Mouse (Mus musculus) right cerebral cortex, postnatal 14 days (tissue): ENCODE measurements at regions not wholly inside any gene's neighbourhood (a gene's known extent, or its start where the extent isn't known, plus 50 kb on each side); places are given as distances from the start of the nearest gene placed in this dataset.

Experiments
- DNase-seq: peaks from one replicate; pipeline ENCODE4 v3.0.0; 2022

DNA sequence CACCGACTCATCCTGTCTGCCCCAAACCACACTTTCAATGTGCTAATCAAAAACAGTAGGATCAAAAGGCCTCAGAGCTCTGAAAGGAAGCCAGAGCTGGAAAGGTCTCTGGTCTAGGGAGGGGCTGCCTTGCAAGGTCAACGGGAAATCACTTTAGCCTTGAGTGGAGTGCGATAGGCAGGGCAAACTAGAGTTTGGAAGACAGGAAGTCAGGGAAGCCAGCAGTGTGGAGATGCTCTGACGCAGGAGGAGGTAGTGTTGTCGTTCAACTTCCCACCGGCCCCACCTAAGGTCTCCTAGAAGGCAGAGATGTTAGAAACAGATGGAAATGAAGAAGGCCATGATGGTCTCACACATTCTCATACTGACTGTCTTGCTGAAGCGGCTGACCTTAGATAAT lies 52.0 kb upstream of the Trp53i11 start:
- no peak for DNase-seq

- no peak for DNase-seq
Observed at GRCm38 (mm10) chr2:93133301-93133971, 53.9 kb upstream of the Trp53i11 start.

DNA sequence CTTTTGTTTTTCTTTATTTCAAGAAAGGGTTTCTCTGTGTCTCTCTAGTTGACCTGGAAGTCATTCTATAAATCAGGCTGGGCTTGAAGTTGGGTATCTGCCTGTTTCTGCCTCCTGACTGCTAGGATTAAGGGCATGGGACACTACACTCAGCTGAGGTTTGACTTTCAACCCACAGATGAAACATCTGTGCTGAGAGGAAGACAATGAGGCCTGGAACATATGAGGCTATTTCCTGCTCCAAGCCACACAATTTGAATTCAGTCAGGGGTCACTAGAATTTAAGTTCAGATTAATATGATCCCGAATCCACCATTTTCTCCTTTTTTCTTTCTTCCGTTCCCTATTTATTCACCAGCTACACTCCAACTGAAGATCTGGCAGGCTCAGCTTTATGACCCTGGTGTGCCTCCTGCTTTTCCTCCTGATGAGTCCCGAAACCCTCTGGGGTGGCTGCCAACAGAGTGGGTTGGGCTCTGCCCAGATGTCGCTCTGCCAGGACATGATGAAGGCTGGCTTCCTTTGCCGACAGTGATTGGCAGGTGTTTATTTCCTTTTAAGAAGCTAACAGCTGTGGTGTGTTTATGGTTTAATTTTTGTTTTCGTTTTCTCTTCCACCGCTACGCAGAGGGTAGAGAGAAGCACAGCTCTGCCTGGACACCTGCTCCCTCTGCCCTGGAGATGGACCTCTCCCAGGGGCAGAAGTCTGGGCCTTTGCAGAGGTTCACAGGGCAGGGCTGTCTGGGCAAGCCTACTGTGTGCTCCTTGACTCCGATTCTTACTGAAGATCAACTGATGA lies 55.3 kb upstream of the Trp53i11 start:
- no peak for DNase-seq

- DNase-seq: no peak
Observed at GRCm38 (mm10) chr2:93131236-93131635, 56.1 kb upstream of the Trp53i11 start.

- no peak for DNase-seq
Observed at GRCm38 (mm10) chr2:93129176-93129575, 58.2 kb upstream of the Trp53i11 start.

DNA sequence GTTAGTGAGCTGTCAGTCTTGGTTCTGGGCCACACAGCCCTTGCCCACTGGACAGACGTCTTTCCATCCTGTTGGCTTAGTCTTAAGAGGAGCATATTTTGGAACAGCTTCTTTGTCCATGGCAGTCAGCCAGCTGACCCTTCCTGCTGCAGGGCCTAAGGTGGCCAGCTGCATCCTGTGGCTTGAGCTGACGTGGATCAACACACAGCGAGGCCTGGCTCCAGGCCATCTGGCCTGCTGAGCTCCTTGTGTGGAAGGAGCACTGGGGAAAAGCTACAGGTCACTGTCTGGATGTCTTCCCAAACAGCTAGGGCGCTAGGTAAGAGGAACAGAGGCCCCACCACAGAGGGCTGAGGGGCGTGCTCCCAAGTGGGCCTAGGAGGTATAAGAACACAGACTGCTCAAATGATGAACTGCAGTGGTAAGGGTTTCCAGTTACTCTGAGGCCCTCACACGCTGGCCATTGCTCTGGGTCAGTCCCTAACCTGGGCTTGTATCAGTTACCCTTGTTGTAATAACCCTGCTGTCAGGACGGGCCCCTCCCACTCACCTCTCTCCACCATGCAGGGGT lies 60.7 kb upstream of the Trp53i11 start:
- peak; percentile 63 for DNase-seq

DNA sequence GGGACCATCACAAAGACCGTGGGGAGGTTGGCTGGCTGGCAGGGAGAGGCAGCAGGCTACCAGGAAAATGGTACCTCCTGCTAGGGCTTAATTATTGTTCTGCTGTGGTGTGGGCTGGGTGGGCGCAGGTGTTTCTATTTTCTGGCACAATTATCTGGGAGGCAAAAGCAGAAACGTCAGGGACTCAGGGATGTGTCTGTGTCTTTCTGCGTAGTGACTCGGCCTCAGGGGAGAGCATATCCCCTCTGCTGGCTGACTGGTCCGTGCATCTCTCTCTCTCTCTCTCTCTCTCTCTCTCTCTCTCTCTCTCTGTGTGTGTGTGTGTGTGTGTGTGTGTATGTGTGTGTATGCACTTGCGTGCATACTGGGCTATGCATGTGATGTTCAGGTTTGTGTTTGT lies 61.2 kb upstream of the Trp53i11 start:
- no peak for DNase-seq

- DNase-seq: no peak
Observed at GRCm38 (mm10) chr2:93124866-93125467, 62.4 kb upstream of the Trp53i11 start.

DNA sequence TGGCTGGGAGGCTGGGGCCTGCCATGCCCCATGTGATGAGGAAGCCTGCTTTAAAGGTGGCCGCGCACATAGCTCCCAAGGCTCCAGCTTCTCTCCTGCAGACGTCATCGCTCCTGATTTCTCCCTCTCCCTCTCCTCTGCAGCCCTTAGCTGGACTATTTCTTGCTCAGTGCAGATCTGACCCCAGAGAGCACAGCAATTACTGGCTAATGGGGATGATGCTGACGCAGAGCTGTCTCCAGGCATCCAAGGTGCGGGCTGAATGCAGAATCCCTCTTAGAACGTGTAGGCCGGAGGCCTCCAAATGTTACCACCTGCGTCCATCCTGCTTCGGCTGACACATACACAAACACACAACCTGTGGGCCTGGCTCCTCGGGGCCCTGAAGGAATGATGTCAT lies 63.5 kb upstream of the Trp53i11 start:
- DNase-seq: no peak

DNA sequence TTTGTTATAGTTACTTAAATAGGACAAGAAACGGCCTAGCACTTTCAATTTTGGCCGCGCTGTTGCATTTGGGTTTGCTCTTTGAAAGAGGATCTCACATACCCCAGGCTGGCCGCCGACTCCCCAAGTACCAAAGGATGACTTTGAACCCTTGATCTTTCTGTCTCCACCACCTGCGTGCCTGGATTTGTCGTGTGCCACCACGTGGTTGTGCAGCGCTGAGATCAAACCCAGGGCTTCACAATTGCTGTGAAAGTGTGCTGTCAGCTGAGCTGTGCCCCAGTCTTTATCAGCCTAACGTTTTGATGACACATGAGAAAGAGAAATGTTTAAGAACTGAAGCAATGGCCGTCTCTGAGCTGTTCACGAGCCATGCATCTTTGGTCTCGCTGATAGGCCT lies 67.0 kb upstream of the Trp53i11 start:
- no peak for DNase-seq

DNA sequence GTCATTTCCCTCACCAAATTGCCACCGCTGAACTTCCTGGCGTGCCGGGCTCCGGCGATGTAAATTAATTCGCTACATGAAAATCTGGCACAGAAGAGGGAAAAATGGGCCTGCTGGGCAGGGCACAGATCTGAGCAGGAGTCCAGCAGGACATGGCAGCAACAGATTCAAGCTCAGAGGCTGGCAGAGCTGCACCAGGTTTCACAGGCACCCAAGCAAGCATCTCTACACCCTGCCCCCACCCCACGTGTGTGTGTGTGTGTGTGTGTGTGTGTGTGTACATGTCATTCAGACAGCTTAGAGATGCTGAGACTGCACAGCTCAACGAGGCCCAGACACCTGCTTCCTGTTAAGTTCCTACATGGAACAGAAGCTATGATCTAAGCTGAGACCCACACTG lies 68.3 kb upstream of the Trp53i11 start:
- no peak for DNase-seq

GRCm38 (mm10) chr2:93115303-93115702 lies 69.3 kb upstream of the Prdm11 start:
- DNase-seq: no peak

GRCm38 (mm10) chr2:93113929-93114328 lies 68.0 kb upstream of the Prdm11 start:
- DNase-seq: no peak

DNA sequence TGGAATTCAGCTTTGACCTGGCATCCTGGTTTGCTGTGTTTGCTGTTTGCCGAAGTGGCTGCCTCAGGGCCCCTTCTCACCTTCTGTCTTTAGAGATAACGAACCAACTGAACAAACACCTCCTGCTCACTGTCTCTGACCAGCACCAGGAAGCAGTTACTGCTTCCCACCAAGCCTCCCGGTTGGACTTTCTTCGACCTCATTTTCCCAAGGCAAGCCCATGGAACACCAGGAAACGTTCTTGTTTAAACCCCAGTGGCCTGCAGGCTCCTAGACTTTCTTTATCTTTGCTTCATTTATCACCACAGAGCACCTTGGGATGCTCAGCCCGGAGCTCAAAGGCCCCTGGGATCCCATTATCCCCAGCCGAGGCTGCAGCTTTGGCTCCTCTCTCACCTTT lies 66.4 kb upstream of the Prdm11 start:
- no peak for DNase-seq

DNA sequence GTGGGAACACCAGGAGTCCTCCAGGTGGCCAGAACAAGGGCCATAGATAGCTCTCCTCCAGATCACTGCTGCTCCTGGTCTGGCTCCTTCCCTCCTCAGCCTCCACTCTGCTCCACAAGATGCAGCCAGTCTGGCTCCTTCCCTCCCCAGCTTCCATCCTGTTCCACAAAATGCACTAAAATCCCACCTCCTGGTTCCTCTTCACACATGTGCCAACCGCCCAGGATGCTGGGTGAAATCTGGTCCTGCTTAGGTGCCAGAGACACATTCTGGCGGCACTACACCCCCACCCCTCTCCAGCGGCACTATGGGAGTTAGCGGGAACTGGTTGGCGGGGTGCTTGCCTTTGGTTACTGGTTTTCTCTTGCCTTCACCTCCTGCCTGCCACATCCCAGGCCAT lies 64.9 kb upstream of the Prdm11 start:
- peak; percentile 28 for DNase-seq

GRCm38 (mm10) chr2:93106581-93106980 lies 60.6 kb upstream of the Prdm11 start:
- DNase-seq: no peak

DNA sequence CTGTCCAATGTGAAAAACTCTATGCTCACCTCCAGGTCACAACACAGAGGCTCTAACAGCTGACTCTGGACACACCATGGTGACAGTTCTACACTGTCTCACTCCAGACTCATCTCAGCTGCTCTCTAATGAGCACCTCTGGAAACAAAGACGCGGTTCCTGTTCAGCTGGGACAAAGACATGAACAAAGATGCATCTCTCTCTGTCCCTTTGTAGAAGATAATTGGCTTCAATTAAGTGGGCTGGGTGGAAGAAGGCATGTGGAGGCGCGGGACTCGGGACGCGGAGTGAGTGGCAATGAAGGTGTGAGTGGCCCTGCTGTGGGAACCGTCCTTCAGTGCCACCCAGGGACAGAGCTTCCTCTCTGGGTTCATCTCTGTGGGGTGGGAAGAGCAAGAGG lies 56.0 kb upstream of the Prdm11 start:
- no peak for DNase-seq

DNA sequence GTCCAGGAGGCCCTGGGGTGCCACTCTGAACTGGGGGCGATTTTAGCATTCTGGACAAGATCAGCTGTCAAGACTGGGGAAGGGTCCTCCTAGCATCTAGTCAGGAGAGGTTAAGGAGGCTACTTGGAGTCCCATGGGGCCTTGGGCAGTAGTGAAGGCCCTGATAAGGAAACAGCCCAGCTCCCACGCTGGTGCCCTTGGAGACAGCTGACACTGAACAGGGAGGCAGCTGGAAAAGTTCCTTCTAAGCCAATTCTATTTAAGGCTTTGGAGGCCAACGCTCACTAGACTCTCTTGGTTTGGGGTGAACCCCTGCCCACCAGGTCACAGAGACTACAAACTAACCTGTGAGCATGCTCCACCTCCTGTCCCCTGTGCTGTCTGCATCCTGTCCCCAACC lies 53.8 kb upstream of the Prdm11 start:
- DNase-seq: no peak

DNA sequence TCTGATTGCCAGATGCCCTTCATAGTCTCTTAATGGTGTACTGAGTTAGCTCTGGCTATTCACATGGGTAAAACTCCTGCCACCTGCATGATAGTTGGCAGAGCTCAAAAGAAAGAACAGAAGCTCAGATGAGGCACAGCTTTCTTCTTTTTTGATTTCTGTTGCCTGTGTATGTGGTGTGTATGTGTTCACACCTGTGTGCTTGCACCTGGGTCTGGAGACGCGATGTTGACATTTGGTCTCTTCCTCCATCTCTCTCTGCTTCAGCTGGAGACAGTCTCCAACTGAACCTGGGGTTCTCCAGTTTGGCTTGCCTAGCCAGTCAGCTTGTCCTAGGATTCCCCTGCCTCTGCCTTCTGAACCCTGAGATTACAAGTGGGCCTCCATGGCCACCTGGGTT lies 51.0 kb upstream of the Prdm11 start:
- no peak for DNase-seq

DNA sequence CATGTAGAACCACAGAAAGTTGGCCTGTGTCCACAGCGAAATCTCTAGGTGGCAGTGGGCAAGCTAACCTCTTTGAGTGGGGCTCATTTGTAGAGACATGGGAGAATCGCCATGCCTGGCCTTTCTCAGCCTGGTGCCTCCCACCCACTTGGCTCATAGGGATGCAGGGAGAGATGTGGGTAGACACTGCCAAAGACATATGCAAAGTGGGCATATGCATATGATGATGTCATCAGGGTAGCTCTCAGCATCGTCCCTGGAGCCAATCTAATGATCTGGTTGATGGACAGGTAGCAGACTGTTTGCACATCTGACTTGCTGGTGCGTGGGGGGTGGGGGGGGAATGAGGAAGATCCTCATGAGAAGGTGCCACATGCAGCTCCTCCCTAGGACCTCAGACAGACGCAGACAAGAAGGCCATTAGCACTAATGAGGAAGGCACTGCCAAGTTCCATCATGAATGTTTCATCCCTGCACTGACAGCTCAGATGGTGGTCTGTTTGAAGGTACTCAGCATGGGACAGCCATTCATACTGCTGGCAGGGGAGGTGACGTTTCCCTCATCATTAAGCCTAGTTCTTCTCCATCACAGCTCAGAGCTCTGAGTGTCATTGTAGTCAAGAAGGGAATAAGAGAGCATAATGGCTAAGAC lies 50.2 kb upstream of the Prdm11 start:
- DNase-seq: no peak
